Mouse (Mus musculus) Patski (cell line): ENCODE measurements at regions not wholly inside any gene's neighbourhood (a gene's known extent, or its start where the extent isn't known, plus 50 kb on each side); places are given as distances from the start of the nearest gene placed in this dataset.

Experiments
- ATAC-seq: fragments of 100-300 bp; one replicate; pipeline ENCODE4 v1.8.0; 2021
- CTCF ChIA-PET: fragments of 350-600 bp; sonication (Branson Sonifier 250); formaldehyde crosslinking; loops from one replicate; lab custom pipeline; 2022; ENCODE audit warnings: inconsistent platforms; lab: Charles Lee
- POLR2A ChIA-PET: fragments of 350-600 bp; sonication (Branson Sonifier 250); formaldehyde crosslinking; loops from one replicate; lab custom pipeline; 2022; ENCODE audit warnings: antibody characterized with exemption, inconsistent platforms; lab: Charles Lee
- DNase-seq: peaks from one replicate; pipeline ENCODE4 v3.0.0-alpha.2; 2011; ENCODE audit warnings: low read depth, low spot score
- H3K27me3 ChIP-seq: fragments of 371-371 bp; one replicate; pipeline ENCODE4 v1.5.1; 2021
- CTCF ChIP-seq: fragments of 100-300 bp; IDR thresholded peaks from one replicate; pipeline ENCODE4 v1.5.1; 2021
- in situ Hi-C: fragments of 300-500 bp; cut with MboI; formaldehyde crosslinking; loops from 3 replicates; pipeline ENCODE4 v1.11.1; 2018; ENCODE audit warnings: low pct_unique_long_range_greater_than_20kb, mixed read lengths

DNA sequence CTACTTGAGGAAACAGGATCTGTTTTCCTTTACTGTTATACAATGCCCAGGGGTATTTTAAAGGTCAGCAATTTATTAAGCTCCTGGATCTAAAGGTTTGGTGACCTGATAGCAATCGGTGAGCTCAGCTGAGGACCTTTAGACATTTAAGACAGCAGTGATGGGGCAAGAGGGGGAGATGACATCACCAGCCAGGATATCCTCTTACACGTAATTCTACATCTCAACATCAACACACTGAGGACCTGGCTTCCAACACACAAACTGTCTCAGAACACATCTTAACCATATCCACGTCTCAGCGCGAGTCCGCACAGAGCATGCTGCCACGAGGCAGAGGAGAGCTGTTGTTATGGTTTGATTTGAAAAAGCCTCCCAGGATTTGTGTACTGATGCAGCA is 69.2 kb downstream of the Nhlrc3 start:
- CTCF ChIA-PET, result interaction anchor here (1.1 to 1.4 kb wide), 3 partner anchors 10 to 365 kb away, joined by 3 to 6 read pairs (median 4); no protein-coding TSS in a partner anchor
- ATAC-seq (no peak), DNase-seq (no peak)
- peaks cover 6% of the 10 kb centered on the region for H3K27me3 ChIP-seq
- POLR2A ChIA-PET, result no interaction called here
- in situ Hi-C loops, result no loop called here
- TF ChIP-seq CTCF, result no peak

DNA sequence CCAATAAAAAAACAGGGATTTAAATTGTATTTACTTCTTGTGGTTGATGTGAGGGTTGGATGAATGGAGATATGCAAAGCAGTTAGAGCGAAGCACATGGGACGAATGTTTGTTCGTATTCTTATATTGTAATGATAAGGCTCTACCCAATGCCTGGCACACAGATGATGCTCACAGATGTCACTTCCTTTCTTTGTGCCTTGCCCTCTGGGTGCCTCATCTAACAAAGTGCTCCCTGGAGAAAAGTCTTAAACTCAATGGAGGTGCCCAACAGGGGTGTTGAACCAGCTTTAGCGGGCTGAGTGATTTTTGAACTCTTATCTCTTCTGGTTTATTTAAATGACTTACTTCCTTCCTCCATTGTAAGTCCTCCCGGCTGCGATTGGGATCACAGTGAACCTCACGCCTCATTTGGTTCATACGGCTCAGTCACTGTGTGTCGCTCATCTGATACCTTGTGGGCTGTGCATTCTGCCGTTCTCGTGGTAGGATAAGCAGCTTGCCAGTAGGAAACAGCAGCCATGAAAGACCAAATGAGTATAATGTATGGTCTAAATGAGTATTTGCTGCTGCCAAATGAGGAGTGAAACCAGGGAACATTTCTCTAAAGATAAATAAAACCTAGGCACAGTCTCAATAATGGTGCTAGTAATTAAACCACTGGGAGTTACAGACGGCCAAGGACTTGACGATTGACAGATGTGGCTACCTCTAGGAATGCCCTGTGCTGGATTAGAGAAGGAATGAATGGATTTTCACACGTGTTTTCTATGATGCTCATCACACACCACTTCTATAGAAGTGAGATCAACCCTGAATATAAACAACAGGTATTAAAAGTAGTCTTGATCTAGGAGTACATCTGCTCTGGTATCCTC is 81.2 kb downstream of the Nhlrc3 start:
- no peaks in the 10 kb centered on the region for H3K27me3 ChIP-seq
- ChIA-PET CTCF (interaction anchor here (1.1 kb wide), 1 partner anchor 28 kb away, joined by 3 read pairs; no protein-coding TSS in a partner anchor), POLR2A (no interaction called here)
- no peak for TF ChIP-seq CTCF
- no peak for ATAC-seq
- in situ Hi-C loops, result no loop called here
- DNase-seq, result no peak

DNA sequence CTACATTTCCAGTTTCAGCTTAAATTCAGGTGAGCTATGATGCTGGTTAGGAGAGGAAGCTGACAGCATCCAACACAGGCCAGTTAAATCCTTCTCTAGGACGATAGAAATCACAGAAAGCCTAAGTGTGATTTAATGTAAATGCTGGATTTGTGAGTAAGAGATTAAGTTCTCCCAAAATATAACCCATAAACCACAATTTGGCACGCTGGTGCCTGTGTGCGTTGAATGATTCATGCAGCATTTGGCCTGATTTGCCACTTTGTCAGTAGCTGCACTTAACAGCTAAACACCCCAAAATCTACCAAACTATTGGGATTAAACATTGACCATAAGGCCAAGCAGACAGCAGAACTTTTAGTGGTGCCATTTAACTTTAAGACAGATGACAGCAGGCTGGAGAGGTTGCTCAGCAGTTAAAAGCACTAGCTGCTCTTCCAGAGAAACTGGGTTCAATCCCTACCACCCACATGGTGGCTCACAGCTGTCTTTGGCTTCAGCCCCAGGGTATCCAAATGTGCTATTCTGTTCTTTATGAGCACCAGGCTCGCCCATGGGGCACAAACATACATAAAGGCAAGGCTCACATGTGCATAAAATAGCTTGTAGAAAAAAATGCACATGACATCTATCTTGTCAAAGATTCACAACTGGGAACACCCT is 83.5 kb downstream of the Nhlrc3 start:
- ATAC-seq, result no peak
- no peak for DNase-seq
- in situ Hi-C loops, result no loop called here
- POLR2A ChIA-PET, result no interaction called here
- no peak for TF ChIP-seq CTCF
- CTCF ChIA-PET, result interaction anchor here (0.7 to 2.9 kb wide), 5 partner anchors 16 to 101 kb away, joined by 3 to 9 read pairs (median 4); no protein-coding TSS in a partner anchor
- H3K27me3 ChIP-seq, result peaks cover 2% of the 10 kb centered on the region

DNA sequence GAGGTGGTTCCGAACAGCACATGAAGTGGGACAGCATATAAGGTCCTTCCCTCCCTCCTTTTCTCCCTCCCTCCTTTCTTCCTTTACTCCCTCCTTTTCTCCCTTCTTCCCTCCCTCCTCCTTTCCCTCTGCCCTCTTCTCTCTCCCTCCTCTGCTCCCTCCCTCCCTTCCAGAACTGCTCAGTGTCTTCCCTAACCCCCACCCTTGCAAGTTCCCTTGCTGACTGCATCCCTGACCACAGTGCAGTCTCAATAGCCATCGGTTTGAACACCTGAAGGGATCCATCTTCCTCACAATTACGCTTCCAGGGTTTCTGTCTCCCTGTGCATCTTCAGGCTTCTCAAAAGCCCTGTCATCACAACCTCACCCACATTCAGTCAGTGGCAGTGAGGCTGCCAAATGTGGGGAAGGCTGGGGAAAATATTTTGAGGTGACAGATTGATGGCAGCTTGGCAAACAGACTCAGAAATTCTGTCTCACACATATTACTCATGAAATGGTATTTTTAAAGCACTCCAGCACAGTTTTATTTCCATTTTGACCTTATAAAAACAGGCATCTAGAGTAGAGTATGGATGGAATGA is 86.2 kb downstream of the Nhlrc3 start:
- ChIA-PET POLR2A (no interaction called here), CTCF (no interaction called here)
- in situ Hi-C loops, result no loop called here
- ATAC-seq, result no peak
- no peak for TF ChIP-seq CTCF
- DNase-seq, result no peak
- H3K27me3 ChIP-seq, result peaks cover 4% of the 10 kb centered on the region

DNA sequence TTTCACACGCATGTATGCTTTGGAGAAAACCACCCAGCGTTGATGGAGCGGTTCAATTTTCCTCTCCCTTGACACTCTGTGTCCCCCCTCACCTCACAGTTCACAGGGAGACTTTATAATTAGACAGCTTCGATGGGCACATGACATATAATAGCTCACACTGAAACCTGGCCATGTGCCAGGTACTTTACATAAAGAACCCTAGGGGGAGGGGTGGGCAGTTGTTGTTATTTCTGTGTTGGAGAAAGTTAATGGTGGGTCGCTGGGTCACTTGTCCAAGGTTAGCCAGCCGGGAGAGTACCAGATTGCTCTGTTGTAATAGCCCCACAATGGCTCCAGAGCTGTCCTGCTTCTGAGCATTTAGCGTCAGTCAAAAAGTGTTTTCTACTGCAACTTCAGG is 90.2 kb downstream of the Nhlrc3 start:
- no peak for ATAC-seq
- ChIA-PET POLR2A (no interaction called here), CTCF (interaction anchor here (0.7 to 2.7 kb wide), 5 partner anchors 12 to 29 kb away, joined by 3 to 7 read pairs (median 3); no protein-coding TSS in a partner anchor)
- no peak for DNase-seq
- in situ Hi-C loops, result no loop called here
- no peak for TF ChIP-seq CTCF
- peaks cover 4% of the 10 kb centered on the region for H3K27me3 ChIP-seq

- peak; percentile 60 for TF ChIP-seq CTCF
- in situ Hi-C loops, result no loop called here
- H3K27me3 ChIP-seq, result peaks cover 4% of the 10 kb centered on the region
- ATAC-seq (no peak), DNase-seq (no peak)
- ChIA-PET CTCF (interaction anchor here (1.1 to 2.7 kb wide), 3 partner anchors 20 to 343 kb away, joined by 3 to 6 read pairs (median 3); no protein-coding TSS in a partner anchor), POLR2A (interaction anchor here (0.6 kb wide), 1 partner anchor 30 kb away, joined by 4 read pairs; no protein-coding TSS in a partner anchor)
Observed at GRCm38 (mm10) chr3:53371910-53372309, 91.2 kb downstream of the Nhlrc3 start.

DNA sequence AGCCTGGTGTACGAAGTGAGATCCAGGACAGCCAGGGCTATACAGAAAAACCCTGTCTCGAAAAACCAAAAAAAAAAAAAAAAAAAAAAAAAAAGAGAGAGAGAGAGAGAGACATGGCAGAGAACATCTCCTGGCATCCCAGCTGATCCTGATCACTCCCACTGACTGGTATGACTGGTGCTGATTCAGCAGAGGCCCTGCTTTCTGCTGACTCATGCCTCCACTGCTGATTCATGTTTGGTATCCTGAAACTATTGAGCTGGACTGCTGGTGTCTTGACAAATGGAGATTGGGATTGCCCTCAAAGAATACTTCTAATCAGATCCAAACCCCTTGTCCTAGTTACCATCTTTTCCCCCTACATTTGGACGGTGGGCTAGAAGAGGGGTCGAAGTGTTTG is 101.9 kb downstream of the Nhlrc3 start:
- no peak for DNase-seq
- H3K27me3 ChIP-seq, result peaks cover 8% of the 10 kb centered on the region
- no peak for ATAC-seq
- in situ Hi-C loops, result no loop called here
- POLR2A ChIA-PET, result no interaction called here
- CTCF ChIA-PET, result interaction anchor here (0.8 to 2.0 kb wide), 4 partner anchors 12 to 30 kb away, joined by 3 to 9 read pairs (median 5); no protein-coding TSS in a partner anchor
- no peak for TF ChIP-seq CTCF

- ChIA-PET CTCF (interaction anchor here (1.0 to 3.2 kb wide), 4 partner anchors 11 to 95 kb away, joined by 3 to 17 read pairs (median 3); no protein-coding TSS in a partner anchor), POLR2A (interaction anchor here (0.8 kb wide), 1 partner anchor 8 kb away, joined by 3 read pairs; no protein-coding TSS in a partner anchor)
- no peak for TF ChIP-seq CTCF
- H3K27me3 ChIP-seq, result peaks cover 20% of the 10 kb centered on the region
- ATAC-seq (no peak), DNase-seq (no peak)
- in situ Hi-C loops, result no loop called here
Observed at GRCm38 (mm10) chr3:53353693-53354092, 109.4 kb downstream of the Nhlrc3 start.

DNA sequence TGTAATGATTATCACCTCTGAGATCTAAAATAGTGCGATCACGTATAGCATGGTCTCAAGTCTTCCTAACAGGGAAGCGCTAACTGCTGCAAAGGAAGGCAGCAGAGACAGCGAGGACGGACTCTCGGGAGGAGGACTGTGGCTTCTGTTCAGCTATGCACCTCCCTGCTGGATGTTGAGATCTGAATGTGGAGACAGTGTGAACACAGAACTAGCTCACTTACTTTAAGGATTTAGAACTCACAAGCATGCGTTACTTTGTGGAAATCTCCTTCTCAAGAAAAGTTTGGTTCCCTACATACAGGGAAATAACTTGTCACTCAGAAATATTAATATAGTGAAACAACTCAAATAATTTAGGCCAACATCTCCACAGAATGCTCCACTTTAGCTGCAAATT is 109.8 kb downstream of the Nhlrc3 start:
- DNase-seq, result no peak
- ChIA-PET POLR2A (interaction anchor here (0.8 kb wide), 1 partner anchor 9 kb away, joined by 3 read pairs; no protein-coding TSS in a partner anchor), CTCF (interaction anchor here (1.0 to 3.2 kb wide), 3 partner anchors 10 to 95 kb away, joined by 3 to 17 read pairs (median 3); no protein-coding TSS in a partner anchor)
- ATAC-seq, result no peak
- no peak for TF ChIP-seq CTCF
- peaks cover 20% of the 10 kb centered on the region for H3K27me3 ChIP-seq
- in situ Hi-C loops, result no loop called here

DNA sequence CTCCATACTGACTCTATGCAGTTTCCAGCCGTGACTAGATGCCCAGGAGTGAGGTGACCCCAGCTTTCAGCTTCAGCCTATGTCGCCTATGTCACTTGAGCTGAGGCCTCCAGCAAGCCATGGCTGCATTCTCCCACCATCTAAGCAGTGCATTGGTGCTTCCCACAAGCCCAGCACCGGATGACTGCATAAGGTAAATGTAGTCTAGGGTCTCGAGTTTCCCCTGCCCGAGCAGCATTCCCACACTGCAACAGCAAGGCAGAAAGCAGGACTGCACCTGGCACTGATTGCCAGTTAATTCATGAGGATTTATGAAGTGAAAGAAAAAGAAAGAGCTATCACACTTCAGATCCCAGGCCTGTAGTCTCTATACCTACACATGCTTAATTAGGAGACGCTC is 119.5 kb downstream of the Nhlrc3 start:
- no peak for TF ChIP-seq CTCF
- POLR2A ChIA-PET, result no interaction called here
- CTCF ChIA-PET, result interaction anchor here (0.7 to 3.8 kb wide), 6 partner anchors 9 to 97 kb away, joined by 3 to 17 read pairs (median 5); no protein-coding TSS in a partner anchor
- no peak for DNase-seq
- in situ Hi-C loops, result loop anchor here (25.0 kb wide), 1 partner anchor 1081 kb away; the partner anchor contains the start of gene Foxo1
- ATAC-seq, result no peak
- H3K27me3 ChIP-seq, result peaks cover 14% of the 10 kb centered on the region
